Mouse (Mus musculus) forebrain, embryonic 16.5 days (tissue): Measurements from ENCODE around the gene Sirt2. TPM values are rescaled to one million over a fixed set of nuclear protein-coding genes. Genes with fewer than 3 reads are reported as not detected.

Experiments
- ATAC-seq: fragments of 200-750 bp; cut with Nextera tagmentation; 2 replicates; pipeline ENCODE4 v1.8.0; 2017; ENCODE audit warnings: mild to moderate bottlenecking, moderate library complexity
- H3K27ac ChIP-seq: fragments of 300-500 bp; sonication (generic); 2 replicates; pipeline ENCODE4 v1.5.1; 2014; ENCODE audit warnings: low read length, control low read depth
- H3K27me3 ChIP-seq: fragments of 300-500 bp; sonication (generic); replicated peaks from 2 replicates; pipeline ENCODE4 v1.6.1; 2014; ENCODE audit warnings: low read length; ENCODE audit not compliant: control insufficient read depth, insufficient read depth
- H3K36me3 ChIP-seq: fragments of 300-500 bp; sonication (generic); 2 replicates; pipeline ENCODE4 v1.6.1; 2014; ENCODE audit not compliant: control insufficient read depth, insufficient read depth
- H3K4me1 ChIP-seq: fragments of 300-500 bp; sonication (generic); replicated peaks from 2 replicates; pipeline ENCODE4 v1.6.1; 2014; ENCODE audit warnings: low read length; ENCODE audit not compliant: control insufficient read depth, insufficient read depth
- H3K4me2 ChIP-seq: fragments of 300-500 bp; sonication (generic); 2 replicates; pipeline ENCODE4 v1.6.1; 2014; ENCODE audit warnings: mild to moderate bottlenecking, low read length, control low read depth
- H3K4me3 ChIP-seq: fragments of 300-500 bp; sonication (generic); replicated peaks from 2 replicates; pipeline ENCODE4 v1.5.1; 2014; ENCODE audit warnings: mild to moderate bottlenecking, low read length, control low read depth
- H3K9ac ChIP-seq: fragments of 300-500 bp; sonication (generic); replicated peaks from 2 replicates; pipeline ENCODE4 v1.6.1; 2014; ENCODE audit warnings: low read depth, low read length, control low read depth
- H3K9me3 ChIP-seq: fragments of 300-500 bp; sonication (generic); 2 replicates; pipeline ENCODE4 v1.6.1; 2016; ENCODE audit warnings: low read length; ENCODE audit not compliant: control insufficient read depth
- WGBS: fragments of 180-500 bp; shearing (Covaris S2); extraction: QIAGEN DNeasy Blood & Tissue Kit; methylation state at CpG from one replicate; pipeline ENCODE4 v1.1.7; 2014; 5-methylcytosine and 5-hydroxymethylcytosine counted together
- polyA plus RNA-seq: library from polyadenylated mRNA; unstranded; fragments of >200 nt; fragmentation: Nextera tagmentation; extraction: Ambion mirVana; gene quantifications from 2 replicates; pipeline ENCODE4 v1.2.1, GENCODE M21; 2015

Gene Sirt2
- polyA plus RNA-seq, 1 experiment from 2014 or later, result 122 TPM

DNA sequence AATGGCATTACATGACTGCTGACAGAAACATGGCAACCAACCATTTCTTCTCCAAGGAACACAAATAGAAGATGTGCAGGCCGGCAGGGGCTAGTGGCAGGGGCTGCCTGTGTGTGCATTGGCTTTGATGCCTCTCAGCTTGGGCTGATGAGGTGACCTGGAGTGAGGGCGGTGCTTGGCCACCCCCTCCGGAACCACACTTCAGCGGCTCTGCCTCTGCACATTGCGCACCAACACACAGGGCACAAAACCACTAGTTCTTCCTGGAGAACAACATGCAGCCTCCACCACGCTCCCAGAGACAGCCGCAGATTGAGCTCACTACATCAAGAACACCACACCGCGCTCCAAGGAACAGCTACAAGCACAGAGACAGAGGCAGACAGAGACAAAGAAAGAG lies 49.7 kb downstream of the Sirt2 start:
- Histone ChIP-seq H3K27ac (no peak overlapping the region), H3K27me3 (no peaks in the 10 kb centered on the region), H3K4me1 (peaks cover 28% of the 10 kb centered on the region), H3K9me3 (no peaks in the 10 kb centered on the region), H3K4me2 (no peak overlapping the region), H3K9ac (no peak overlapping the region), H3K36me3 (peaks cover 65% of the 10 kb centered on the region), H3K4me3 (no peak overlapping the region)
- 82% methylated on average over 9 of the region's 9 CpGs for WGBS
- ATAC-seq, result no peak

DNA sequence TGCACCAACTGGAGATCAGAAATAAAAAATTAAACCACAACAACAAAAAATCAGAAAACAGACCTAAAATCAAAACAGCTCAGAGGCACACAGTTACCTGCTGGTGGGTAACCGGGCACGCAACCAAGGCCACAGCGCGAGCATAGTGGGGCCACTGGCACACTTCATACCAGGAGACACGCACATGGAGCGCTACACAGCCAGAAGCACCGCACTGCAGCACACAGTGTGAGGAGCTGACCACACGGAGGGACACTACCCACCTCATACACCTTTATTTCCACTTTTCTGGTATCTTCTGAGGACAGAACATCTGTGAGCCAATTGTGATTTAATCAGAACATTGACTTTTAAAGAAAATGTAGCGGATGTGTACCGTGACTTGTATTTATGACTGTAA lies 50.4 kb downstream of the Sirt2 start:
- ATAC-seq, result no peak
- no peak overlapping the region for H3K4me2 ChIP-seq
- H3K4me3 ChIP-seq, result no peak overlapping the region
- no peak overlapping the region for H3K27ac ChIP-seq
- no peaks in the 10 kb centered on the region for H3K27me3 ChIP-seq
- H3K9ac ChIP-seq, result no peak overlapping the region
- WGBS, result 95% methylated on average over 10 of the region's 10 CpGs
- H3K4me1 ChIP-seq, result peaks cover 25% of the 10 kb centered on the region
- no peaks in the 10 kb centered on the region for H3K9me3 ChIP-seq
- H3K36me3 ChIP-seq, result peaks cover 70% of the 10 kb centered on the region

GRCm38 (mm10) chr7:28817524-28817923 lies 51.0 kb downstream of the Sirt2 start:
- Histone ChIP-seq H3K9me3 (no peaks in the 10 kb centered on the region), H3K4me2 (no peak overlapping the region), H3K36me3 (peaks cover 76% of the 10 kb centered on the region), H3K27me3 (no peaks in the 10 kb centered on the region), H3K4me1 (peaks cover 18% of the 10 kb centered on the region), H3K27ac (no peak overlapping the region), H3K9ac (no peak overlapping the region), H3K4me3 (no peak overlapping the region)
- 60% methylated on average over 6 of the region's 6 CpGs for WGBS
- no peak for ATAC-seq

- no peaks in the 10 kb centered on the region for H3K27me3 ChIP-seq
- H3K9ac ChIP-seq, result no peak overlapping the region
- no peak for ATAC-seq
- H3K4me3 ChIP-seq, result no peak overlapping the region
- no peak overlapping the region for H3K27ac ChIP-seq
- WGBS, result 79% methylated on average over 4 of the region's 4 CpGs
- no peak overlapping the region for H3K4me2 ChIP-seq
- peaks cover 79% of the 10 kb centered on the region for H3K36me3 ChIP-seq
- no peaks in the 10 kb centered on the region for H3K9me3 ChIP-seq
- H3K4me1 ChIP-seq, result peaks cover 14% of the 10 kb centered on the region
Observed at GRCm38 (mm10) chr7:28817957-28818356, 51.4 kb downstream of the Sirt2 start.

DNA sequence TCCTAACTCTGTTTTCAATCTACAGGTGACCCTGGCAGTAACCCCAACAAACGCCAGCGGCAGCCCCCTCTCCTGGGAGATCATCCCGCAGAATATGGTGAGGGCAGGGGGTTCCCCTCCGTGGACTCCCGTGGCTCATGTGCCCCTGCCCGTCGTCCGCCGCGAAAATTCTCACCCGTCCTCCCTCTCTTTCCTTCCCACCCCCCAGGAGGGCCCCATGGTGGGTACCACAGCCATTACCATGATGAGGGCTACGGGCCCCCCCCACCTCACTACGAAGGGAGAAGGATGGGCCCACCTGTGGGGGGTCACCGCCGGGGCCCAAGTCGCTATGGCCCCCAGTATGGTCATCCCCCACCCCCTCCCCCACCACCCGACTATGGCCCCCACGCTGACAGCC lies 51.9 kb downstream of the Sirt2 start:
- WGBS, result 86% methylated on average over 18 of the region's 18 CpGs
- no peaks in the 10 kb centered on the region for H3K27me3 ChIP-seq
- no peak overlapping the region for H3K9ac ChIP-seq
- no peaks in the 10 kb centered on the region for H3K9me3 ChIP-seq
- peaks cover 75% of the 10 kb centered on the region for H3K36me3 ChIP-seq
- peaks cover 9% of the 10 kb centered on the region for H3K4me1 ChIP-seq
- no peak overlapping the region for H3K4me2 ChIP-seq
- ATAC-seq, result no peak
- H3K4me3 ChIP-seq, result no peak overlapping the region
- H3K27ac ChIP-seq, result no peak overlapping the region

DNA sequence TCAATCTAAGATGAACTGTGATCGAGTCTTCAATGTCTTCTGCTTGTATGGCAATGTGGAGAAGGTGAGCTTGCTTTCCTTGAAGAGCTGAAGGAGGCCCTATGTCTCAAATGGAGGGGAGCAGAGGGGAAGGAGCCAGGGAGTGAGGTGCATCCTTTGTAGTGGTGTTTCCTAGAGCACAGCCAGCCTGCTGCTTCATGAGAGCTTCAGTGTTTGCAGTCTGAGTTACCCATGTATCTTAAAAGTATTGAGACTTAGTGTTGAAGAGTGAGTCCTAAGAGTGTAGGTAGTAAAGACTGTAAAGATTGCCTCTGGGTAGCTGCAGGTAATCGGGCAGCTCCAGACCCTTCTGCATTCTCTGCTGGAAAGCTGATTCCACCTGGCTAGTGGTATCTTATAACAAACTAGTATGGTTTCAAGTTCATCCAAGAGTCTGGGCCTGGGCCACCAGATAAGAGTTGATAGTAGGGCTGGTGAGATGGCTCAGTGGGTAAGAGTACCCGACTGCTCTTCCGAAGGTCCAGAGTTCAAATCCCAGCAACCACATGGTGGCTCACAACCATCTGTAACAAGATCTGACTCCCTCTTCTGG lies 52.4 kb downstream of the Sirt2 start:
- 0 out of 2 replicates have a peak, but pooled peaks cover 7% of the 10 kb centered on the region for H3K4me1 ChIP-seq
- no peaks in the 10 kb centered on the region for H3K9me3 ChIP-seq
- 79% methylated on average over 4 of the region's 4 CpGs for WGBS

DNA sequence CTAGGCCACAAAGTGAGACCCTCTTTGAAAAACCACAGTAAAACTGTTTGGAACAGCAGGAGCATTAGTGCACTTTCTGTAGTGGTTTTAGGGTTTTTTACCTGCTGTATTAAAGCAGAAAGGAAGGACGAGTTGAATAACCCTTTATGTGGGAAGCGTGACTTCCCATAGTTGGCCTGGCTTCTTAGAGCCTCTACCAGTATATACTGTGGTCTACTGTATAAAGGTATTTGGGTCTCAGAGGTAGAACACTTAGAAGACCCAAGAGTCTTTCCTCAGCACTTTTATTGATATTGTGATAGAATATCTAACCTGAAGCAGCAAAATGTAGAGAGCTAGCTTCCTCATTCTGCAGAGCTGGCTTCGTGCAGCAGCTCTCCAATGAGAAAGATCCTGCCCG lies 53.0 kb downstream of the Sirt2 start:
- H3K9me3 ChIP-seq, result no peaks in the 10 kb centered on the region
- no peak for ATAC-seq
- no peak overlapping the region for H3K9ac ChIP-seq
- H3K27me3 ChIP-seq, result no peaks in the 10 kb centered on the region
- 86% methylated on average over 4 of the region's 4 CpGs for WGBS
- peaks cover 10% of the 10 kb centered on the region for H3K4me1 ChIP-seq
- no peak overlapping the region for H3K27ac ChIP-seq
- no peak overlapping the region for H3K4me2 ChIP-seq
- no peak overlapping the region for H3K4me3 ChIP-seq
- peaks cover 63% of the 10 kb centered on the region for H3K36me3 ChIP-seq

More for the DNA sequence above, 52.4 kb downstream of the Sirt2 start:
- Histone ChIP-seq H3K9ac (no peak overlapping the region), H3K4me3 (no peak overlapping the region), H3K36me3 (peaks cover 70% of the 10 kb centered on the region), H3K4me2 (no peak overlapping the region), H3K27ac (no peak overlapping the region), H3K27me3 (no peaks in the 10 kb centered on the region)
- ATAC-seq, result no peak

- ATAC-seq, result no peak
- 45% methylated on average over 12 of the region's 12 CpGs for WGBS
- Histone ChIP-seq H3K9me3 (no peaks in the 10 kb centered on the region), H3K4me2 (no peak overlapping the region), H3K36me3 (peaks cover 56% of the 10 kb centered on the region), H3K4me3 (no peak overlapping the region), H3K27ac (no peak overlapping the region), H3K27me3 (no peaks in the 10 kb centered on the region), H3K9ac (no peak overlapping the region), H3K4me1 (peaks cover 15% of the 10 kb centered on the region)
Observed at GRCm38 (mm10) chr7:28820358-28821260, 54.1 kb downstream of the Sirt2 start.

DNA sequence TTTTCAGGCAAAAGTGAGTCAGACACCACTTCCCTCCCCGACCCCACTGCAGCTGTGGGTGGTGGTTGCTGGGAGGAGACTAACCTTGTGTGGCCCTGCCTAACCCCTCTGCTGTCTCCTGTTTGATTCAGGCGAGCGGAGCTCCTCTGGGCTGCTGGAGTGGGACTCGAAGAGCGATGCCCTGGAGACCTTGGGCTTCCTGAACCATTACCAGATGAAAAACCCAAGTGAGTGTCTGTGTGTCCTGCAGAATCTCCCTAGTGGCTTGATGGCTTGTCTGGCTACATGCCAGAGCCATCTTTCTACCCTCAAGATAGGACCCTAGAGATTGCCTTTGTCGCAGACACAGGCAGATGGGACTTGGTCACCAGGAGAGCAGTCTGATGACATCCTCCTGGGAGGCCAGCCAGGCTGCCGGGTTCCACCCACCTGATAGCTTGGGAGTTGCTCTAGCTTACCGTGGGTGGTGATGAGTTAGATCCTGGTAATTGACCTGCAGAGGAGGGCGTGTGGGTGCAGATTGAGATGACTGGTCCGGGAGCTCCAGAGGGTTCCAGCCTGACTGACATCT lies 54.8 kb downstream of the Sirt2 start:
- no peak overlapping the region for H3K27ac ChIP-seq
- H3K27me3 ChIP-seq, result no peaks in the 10 kb centered on the region
- H3K4me1 ChIP-seq, result peaks cover 21% of the 10 kb centered on the region
- peaks cover 48% of the 10 kb centered on the region for H3K36me3 ChIP-seq
- H3K9me3 ChIP-seq, result no peaks in the 10 kb centered on the region
- no peak for ATAC-seq
- WGBS, result 78% methylated on average over 10 of the region's 10 CpGs
- H3K9ac ChIP-seq, result no peak overlapping the region
- H3K4me2 ChIP-seq, result no peak overlapping the region
- H3K4me3 ChIP-seq, result no peak overlapping the region
